Mouse (Mus musculus): ENCODE measurements around the gene Dusp1.

- TF ChIP-seq GATA1 (IDR thresholded peaks at IDR 0.05; ENCODE audit: low read length) = no peak
- TF ChIP-seq TAL1 (IDR thresholded peaks at IDR 0.05; ENCODE audit: low read length) = no peak
Measured at GRCm38 (mm10) chr17:26497416-26497923, 64.5 kb downstream of the Dusp1 start.

Measured in erythroblast, embryonic 14.5 days (primary cell).